Mouse (Mus musculus): ENCODE measurements at regions not wholly inside any gene's neighbourhood (a gene's known extent, or its start where the extent isn't known, plus 50 kb on each side); places are given as distances from the start of the nearest gene placed in this dataset.

DNA sequence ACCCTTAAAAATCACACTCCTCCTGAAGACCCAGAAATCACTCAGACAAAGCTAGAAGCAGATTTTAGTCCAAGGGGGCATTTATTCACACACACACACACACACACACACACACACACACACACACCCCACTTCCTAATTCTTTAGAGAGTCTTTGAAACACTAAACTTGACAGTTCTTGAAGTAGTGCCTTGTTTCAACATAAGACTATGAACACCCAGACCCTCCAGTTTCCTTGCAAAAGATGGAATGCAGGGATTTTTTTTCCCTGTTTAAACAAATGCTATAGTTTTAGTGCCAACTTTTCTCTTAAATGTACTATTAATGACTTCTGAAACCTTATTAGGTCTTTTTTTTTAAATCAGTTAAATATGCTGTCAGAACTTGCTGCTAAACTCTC is 279.2 kb upstream of the Fat1 start:
- no peak overlapping the region for H3K4me3 ChIP-seq (replicated peaks)
- H3K4me1 ChIP-seq = no peaks in the 10 kb centered on the region
- H3K27me3 ChIP-seq (replicated peaks) = no peaks in the 10 kb centered on the region
- peaks cover 3% of the 10 kb centered on the region for H3K9me3 ChIP-seq
- TF ChIP-seq GATA1 (IDR thresholded peaks at IDR 0.05; ENCODE audit: borderline replicate concordance, low read length) (no peak), FLI1 (IDR thresholded peaks at IDR 0.05; ENCODE audit: low read length) (no peak)
- no peaks in the 10 kb centered on the region for H3K36me3 ChIP-seq (replicated peaks; ENCODE audit: low read length)

DNA sequence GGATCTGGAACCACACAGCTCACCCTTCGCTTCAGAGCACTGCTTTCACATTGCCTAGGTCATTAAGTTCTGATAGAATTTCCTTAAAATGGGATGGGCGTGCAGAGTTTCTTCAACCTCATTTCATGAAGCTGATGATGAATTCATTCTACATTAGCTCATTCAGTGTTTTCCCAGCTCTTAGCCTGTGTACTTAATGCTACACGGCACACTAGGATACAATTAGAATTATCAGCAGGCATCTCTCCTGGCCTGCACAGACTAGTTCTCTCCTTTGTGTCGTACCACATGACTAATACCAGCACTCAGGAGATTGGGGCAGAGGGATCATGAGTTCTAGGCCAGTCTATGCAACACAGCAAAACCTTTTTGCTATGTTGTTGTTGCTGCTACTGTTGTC is 278.8 kb upstream of the Fat1 start:
- Histone ChIP-seq H3K27me3 (replicated peaks) (no peaks in the 10 kb centered on the region), H3K4me3 (replicated peaks) (no peak overlapping the region), H3K9me3 (peaks cover 3% of the 10 kb centered on the region), H3K36me3 (replicated peaks; ENCODE audit: low read length) (no peaks in the 10 kb centered on the region), H3K4me1 (no peaks in the 10 kb centered on the region)
- no peak for TF ChIP-seq GATA1 (IDR thresholded peaks at IDR 0.05; ENCODE audit: borderline replicate concordance, low read length)
- no peak for TF ChIP-seq FLI1 (IDR thresholded peaks at IDR 0.05; ENCODE audit: low read length)

DNA sequence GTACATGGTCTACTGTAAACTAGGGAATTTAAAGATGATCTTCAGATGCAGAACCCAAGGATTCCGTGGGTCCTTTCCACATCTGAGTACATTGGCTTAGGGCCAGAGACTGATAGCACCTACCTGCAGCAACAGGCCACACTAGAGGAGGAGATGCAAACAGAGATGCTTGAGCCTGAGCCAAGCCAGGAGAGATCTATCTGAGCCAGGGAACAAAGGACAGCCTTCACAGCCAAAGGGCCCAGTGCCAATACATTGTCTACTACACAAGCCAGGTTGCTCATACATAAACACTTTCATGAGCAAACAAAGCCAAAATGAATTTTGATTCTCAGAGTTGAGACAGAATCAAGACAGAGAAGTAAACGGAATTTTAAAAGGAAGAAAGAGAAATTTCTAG is 273.6 kb upstream of the Fat1 start:
- H3K9me3 ChIP-seq = peaks cover 5% of the 10 kb centered on the region; the same call in 1 of the 2 replicates
- no peaks in the 10 kb centered on the region for H3K27me3 ChIP-seq (replicated peaks)
- TF ChIP-seq GATA1 (IDR thresholded peaks at IDR 0.05; ENCODE audit: borderline replicate concordance, low read length) (no peak), FLI1 (IDR thresholded peaks at IDR 0.05; ENCODE audit: low read length) (no peak)
- H3K4me1 ChIP-seq = no peaks in the 10 kb centered on the region
- no peak overlapping the region for H3K4me3 ChIP-seq (replicated peaks)
- H3K36me3 ChIP-seq (replicated peaks; ENCODE audit: low read length) = no peaks in the 10 kb centered on the region

DNA sequence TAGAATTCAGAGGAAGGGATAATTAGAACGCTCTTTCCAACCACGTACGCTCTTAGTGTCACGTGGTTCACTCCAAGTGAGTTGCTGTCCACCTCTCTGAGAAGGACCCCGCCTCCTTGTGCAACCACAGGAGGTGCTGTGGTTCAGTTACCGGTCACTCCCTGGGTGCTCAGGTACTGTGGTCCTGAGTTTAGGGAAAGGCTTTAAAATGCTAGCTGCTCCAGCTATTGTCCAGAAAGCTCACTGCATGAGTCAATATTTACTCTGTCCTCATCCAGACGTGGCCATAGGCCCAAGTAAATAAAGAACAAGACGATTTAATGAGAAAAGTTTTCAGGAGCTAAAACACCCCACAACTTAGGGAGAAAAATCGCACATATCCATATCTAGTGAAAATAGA is 248.1 kb upstream of the Fat1 start:
- peaks cover 11% of the 10 kb centered on the region for H3K9me3 ChIP-seq
- no peaks in the 10 kb centered on the region for H3K36me3 ChIP-seq (replicated peaks; ENCODE audit: low read length)
- TF ChIP-seq GATA1 (IDR thresholded peaks at IDR 0.05; ENCODE audit: borderline replicate concordance, low read length) = no peak
- no peak for TF ChIP-seq FLI1 (IDR thresholded peaks at IDR 0.05; ENCODE audit: low read length)
- no peaks in the 10 kb centered on the region for H3K27me3 ChIP-seq (replicated peaks)
- H3K4me1 ChIP-seq = no peaks in the 10 kb centered on the region
- H3K4me3 ChIP-seq (replicated peaks) = no peak overlapping the region

DNA sequence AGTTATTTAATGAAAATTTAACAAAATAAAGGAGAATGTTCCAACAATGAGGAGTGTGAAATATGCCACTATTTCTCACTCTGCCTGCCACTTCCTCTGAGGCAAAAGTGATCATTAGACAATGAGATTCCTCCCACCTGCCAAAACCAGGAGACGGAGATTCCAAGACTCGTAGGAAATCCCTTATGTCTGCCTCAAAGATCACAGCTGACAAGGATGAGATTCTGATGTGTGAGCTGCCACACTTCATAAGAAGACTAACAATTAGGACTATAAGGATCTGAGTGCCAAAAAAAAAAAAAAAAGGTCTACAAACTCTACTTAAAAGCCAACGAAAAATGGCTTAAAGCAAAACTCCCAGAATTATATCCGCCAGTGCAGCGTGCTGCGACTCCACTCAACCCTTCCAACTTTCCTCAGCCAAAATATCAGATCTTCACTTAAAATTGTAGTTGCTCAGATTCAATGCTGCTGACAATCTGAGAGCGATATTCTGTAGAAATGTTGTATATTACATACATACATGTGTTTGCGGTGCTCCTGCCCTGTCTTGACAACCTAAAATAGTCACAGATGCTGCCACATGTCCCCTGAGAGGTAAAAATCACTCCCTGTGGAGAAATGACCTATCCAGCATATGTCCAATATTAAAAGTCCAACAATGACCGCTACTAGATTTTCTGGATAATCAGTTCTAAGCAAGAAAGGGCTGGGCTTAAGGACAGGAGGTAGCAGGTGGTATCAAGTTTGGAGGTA is 245.2 kb upstream of the Fat1 start:
- H3K9me3 ChIP-seq = peaks cover 14% of the 10 kb centered on the region
- no peaks in the 10 kb centered on the region for H3K27me3 ChIP-seq (replicated peaks)
- H3K36me3 ChIP-seq (replicated peaks; ENCODE audit: low read length) = no peaks in the 10 kb centered on the region
- TF ChIP-seq FLI1 (IDR thresholded peaks at IDR 0.05; ENCODE audit: low read length) (no peak), GATA1 (IDR thresholded peaks at IDR 0.05; ENCODE audit: borderline replicate concordance, low read length) (no peak)
- no peaks in the 10 kb centered on the region for H3K4me1 ChIP-seq
- H3K4me3 ChIP-seq (replicated peaks) = no peak overlapping the region

DNA sequence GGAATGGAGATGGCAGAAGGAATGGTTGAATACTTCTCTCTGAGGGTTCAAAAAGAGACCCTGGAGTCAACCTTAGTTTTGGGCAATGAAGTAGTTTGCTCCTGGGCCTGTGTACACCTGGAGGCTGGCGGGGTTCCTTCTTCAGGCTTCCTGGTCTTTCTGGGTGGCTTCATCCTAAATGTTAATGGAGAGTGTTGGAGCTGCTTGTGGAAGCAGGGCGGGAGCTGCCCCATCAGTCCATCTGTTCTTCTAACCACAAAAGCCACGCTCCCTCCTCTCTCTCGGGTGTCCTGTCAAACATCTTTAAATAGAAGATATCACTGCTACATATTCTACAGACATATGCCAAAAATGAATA is 244.7 kb upstream of the Fat1 start:
- no peak overlapping the region for H3K4me3 ChIP-seq (replicated peaks)
- H3K9me3 ChIP-seq = peaks cover 14% of the 10 kb centered on the region
- TF ChIP-seq FLI1 (IDR thresholded peaks at IDR 0.05; ENCODE audit: low read length) (no peak), GATA1 (IDR thresholded peaks at IDR 0.05; ENCODE audit: borderline replicate concordance, low read length) (no peak)
- H3K4me1 ChIP-seq = no peaks in the 10 kb centered on the region
- no peaks in the 10 kb centered on the region for H3K27me3 ChIP-seq (replicated peaks)
- no peaks in the 10 kb centered on the region for H3K36me3 ChIP-seq (replicated peaks; ENCODE audit: low read length)

DNA sequence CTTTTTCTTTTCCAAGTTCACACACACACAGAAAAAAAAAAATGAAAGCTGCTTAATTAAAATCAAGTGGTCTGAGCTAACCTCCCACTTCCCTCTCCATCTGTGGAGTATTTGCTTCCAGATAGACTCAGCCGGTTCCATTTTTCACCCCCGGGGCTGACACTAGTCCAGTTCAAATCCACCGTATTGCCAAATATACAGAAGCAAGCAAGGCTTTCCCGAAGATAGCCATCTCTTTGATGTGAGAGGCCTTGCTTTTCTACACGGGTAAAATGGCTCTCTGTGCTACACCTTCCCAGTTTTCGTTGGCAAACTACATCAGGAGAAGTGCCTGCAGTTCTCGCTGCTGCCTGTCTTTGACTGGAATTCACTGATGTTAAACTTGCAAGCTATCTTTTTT is 244.1 kb upstream of the Fat1 start:
- peaks cover 14% of the 10 kb centered on the region for H3K9me3 ChIP-seq
- no peaks in the 10 kb centered on the region for H3K27me3 ChIP-seq (replicated peaks)
- no peak overlapping the region for H3K4me3 ChIP-seq (replicated peaks)
- no peaks in the 10 kb centered on the region for H3K36me3 ChIP-seq (replicated peaks; ENCODE audit: low read length)
- TF ChIP-seq GATA1 (IDR thresholded peaks at IDR 0.05; ENCODE audit: borderline replicate concordance, low read length) (no peak), FLI1 (IDR thresholded peaks at IDR 0.05; ENCODE audit: low read length) (no peak)
- no peaks in the 10 kb centered on the region for H3K4me1 ChIP-seq

DNA sequence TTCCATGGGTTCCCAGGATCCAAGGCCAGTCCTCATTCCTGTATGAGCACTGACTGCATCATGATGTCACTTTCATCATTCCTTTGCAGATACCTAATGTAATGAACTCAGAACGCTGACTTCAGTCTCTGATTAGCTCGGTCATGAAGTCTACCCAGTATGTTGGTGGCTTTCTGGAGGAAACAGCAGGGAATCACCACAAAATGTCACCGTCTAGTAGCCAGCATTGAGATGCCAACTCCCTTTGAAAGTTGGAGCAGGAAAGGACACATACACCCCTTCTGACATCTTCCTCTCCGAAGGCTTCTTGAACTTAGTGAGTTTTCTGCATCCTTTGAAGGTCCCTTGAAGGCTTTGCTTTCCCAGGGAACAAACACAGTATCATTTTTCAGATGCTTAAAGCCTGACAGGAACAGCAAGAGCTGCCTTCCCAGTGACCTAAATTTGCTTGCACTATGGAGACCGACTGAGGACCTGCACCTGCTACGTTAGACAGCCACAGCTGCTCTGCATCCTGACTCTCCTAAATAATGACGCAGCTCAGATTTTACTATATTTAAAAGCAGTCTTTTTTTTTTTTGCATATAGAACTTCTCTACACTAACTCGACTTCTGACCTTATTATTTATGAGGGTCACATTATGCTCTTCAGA is 243.1 kb upstream of the Fat1 start:
- Histone ChIP-seq H3K9me3 (peaks cover 4% of the 10 kb centered on the region), H3K27me3 (replicated peaks) (no peaks in the 10 kb centered on the region), H3K4me3 (replicated peaks) (no peak overlapping the region), H3K4me1 (no peaks in the 10 kb centered on the region), H3K36me3 (replicated peaks; ENCODE audit: low read length) (no peaks in the 10 kb centered on the region)
- TF ChIP-seq GATA1 (IDR thresholded peaks at IDR 0.05; ENCODE audit: borderline replicate concordance, low read length) (no peak), FLI1 (IDR thresholded peaks at IDR 0.05; ENCODE audit: low read length) (no peak)

DNA sequence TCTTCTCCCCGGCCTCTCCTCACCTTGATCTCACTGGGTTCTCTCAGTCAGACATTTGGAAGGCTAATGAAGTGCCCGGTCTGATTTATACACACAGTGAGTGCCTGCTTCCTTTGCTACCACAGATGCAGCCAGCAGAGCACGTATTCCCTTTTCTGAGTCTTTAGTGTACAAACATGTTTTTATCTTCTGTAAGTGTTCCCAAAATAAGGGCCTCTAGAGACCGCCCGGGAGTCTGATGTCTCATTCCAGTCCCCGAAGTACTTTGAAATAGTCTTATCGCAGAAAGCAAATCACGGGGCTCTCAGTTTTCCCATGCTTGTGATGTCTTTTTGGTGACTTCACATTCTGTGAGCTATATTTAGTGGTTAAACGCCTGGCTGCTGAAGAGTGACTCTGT is 240.4 kb upstream of the Fat1 start:
- H3K4me1 ChIP-seq = no peaks in the 10 kb centered on the region
- no peaks in the 10 kb centered on the region for H3K36me3 ChIP-seq (replicated peaks; ENCODE audit: low read length)
- TF ChIP-seq FLI1 (IDR thresholded peaks at IDR 0.05; ENCODE audit: low read length) (no peak), GATA1 (IDR thresholded peaks at IDR 0.05; ENCODE audit: borderline replicate concordance, low read length) (no peak)
- H3K27me3 ChIP-seq (replicated peaks) = no peaks in the 10 kb centered on the region
- H3K9me3 ChIP-seq = peaks cover 16% of the 10 kb centered on the region
- H3K4me3 ChIP-seq (replicated peaks) = no peak overlapping the region

DNA sequence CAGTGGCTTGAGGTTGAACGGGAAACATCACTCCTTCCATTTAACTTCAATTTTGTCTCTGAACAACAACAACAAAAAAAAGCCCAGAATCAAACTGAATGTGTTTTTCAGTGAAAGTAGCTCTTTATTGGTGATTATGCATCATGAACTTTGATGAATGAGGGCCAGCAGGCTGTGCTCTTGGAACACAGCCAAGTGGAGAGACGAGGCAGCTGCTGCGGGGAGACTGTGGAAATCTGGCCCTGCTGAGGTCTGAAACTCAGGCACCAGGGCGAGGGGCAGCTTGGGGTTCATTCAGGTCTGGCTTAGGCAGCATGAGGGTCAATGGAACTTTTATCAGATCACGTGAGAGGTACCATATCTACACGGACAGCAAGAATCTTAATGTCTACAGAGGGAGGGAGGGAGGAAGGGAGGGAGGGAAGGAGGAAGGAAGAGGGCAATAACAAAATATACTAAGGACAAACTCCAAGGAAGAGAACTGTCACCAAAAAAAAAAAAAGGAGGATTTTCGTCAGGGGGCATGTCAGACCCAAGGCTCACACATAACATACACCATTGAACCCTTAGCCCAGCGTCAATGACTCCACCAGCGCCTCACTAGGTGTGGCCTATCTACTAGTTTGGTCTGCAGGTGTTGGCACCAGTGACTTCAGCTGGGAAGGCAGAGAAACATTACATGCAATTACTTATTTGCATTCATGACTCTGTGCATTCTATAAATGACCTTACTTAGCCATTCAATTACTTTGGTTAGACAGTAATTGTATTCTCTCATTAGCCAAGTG is 239.0 kb upstream of the Fat1 start:
- Histone ChIP-seq H3K4me3 (replicated peaks) (no peak overlapping the region), H3K36me3 (replicated peaks; ENCODE audit: low read length) (no peaks in the 10 kb centered on the region), H3K4me1 (no peaks in the 10 kb centered on the region), H3K27me3 (replicated peaks) (no peaks in the 10 kb centered on the region), H3K9me3 (peaks cover 23% of the 10 kb centered on the region)
- TF ChIP-seq GATA1 (IDR thresholded peaks at IDR 0.05; ENCODE audit: borderline replicate concordance, low read length) = no peak
- no peak for TF ChIP-seq FLI1 (IDR thresholded peaks at IDR 0.05; ENCODE audit: low read length)

All from megakaryocyte, embryonic 14.5 days (primary cell).